Mouse (Mus musculus): ENCODE data around the gene Zfp39. TPM values are rescaled to one million over a fixed set of nuclear protein-coding genes. Genes with fewer than 3 reads are reported as not detected.

Gene Zfp39
- polyA plus RNA-seq, 1 experiment: 6.2 TPM

- no peak overlapping the region for H3K27ac ChIP-seq (ENCODE audit: insufficient read depth, low read length)
- no peaks in the 10 kb centered on the region for H3K4me1 ChIP-seq (ENCODE audit: control insufficient read depth, insufficient read depth, low read length)
- no peak overlapping the region for H3K4me3 ChIP-seq (ENCODE audit: insufficient read depth, low read length)
- TF ChIP-seq POLR2A (IDR thresholded peaks at IDR 0.05; ENCODE audit: low read depth, low read length) (no peak), CTCF (IDR thresholded peaks at IDR 0.05; ENCODE audit: borderline replicate concordance, insufficient read depth, low read length) (no peak)
Observed at GRCm38 (mm10) chr11:58926651-58927050, 22.6 kb upstream of the Zfp39 start.

- TF ChIP-seq POLR2A (IDR thresholded peaks at IDR 0.05; ENCODE audit: low read depth, low read length): no peak
- no peak for TF ChIP-seq CTCF (IDR thresholded peaks at IDR 0.05; ENCODE audit: borderline replicate concordance, insufficient read depth, low read length)
Observed at GRCm38 (mm10) chr11:58922420-58922819, 18.4 kb upstream of the Zfp39 start.

GRCm38 (mm10) chr11:58918759-58919158 is 14.7 kb upstream of the Zfp39 start:
- H3K4me1 ChIP-seq (ENCODE audit: control insufficient read depth, insufficient read depth, low read length): no peaks in the 10 kb centered on the region
- H3K4me3 ChIP-seq (ENCODE audit: insufficient read depth, low read length): no peak overlapping the region
- TF ChIP-seq CTCF (IDR thresholded peaks at IDR 0.05; ENCODE audit: borderline replicate concordance, insufficient read depth, low read length) (no peak), POLR2A (IDR thresholded peaks at IDR 0.05; ENCODE audit: low read depth, low read length) (no peak)
- no peak overlapping the region for H3K27ac ChIP-seq (ENCODE audit: insufficient read depth, low read length)

More at GRCm38 (mm10) chr11:58922420-58922819, 18.4 kb upstream of the Zfp39 start:
- Histone ChIP-seq H3K27ac (ENCODE audit: insufficient read depth, low read length) (no peak overlapping the region), H3K4me1 (ENCODE audit: control insufficient read depth, insufficient read depth, low read length) (no peaks in the 10 kb centered on the region), H3K4me3 (ENCODE audit: insufficient read depth, low read length) (no peak overlapping the region)

GRCm38 (mm10) chr11:58917745-58918366 is 13.8 kb upstream of the Zfp39 start, which contains the start of gene Btnl10:
TSS of gene Btnl10 (plus strand) at chr11:58917908.
- Histone ChIP-seq H3K4me1 (ENCODE audit: control insufficient read depth, insufficient read depth, low read length) (no peaks in the 10 kb centered on the region), H3K27ac (ENCODE audit: insufficient read depth, low read length) (no peak within 1 kb of the TSS), H3K4me3 (ENCODE audit: insufficient read depth, low read length) (no peak within 1 kb of the TSS)
- TF ChIP-seq CTCF (IDR thresholded peaks at IDR 0.05; ENCODE audit: borderline replicate concordance, insufficient read depth, low read length): no peak
- no peak for TF ChIP-seq POLR2A (IDR thresholded peaks at IDR 0.05; ENCODE audit: low read depth, low read length)

GRCm38 (mm10) chr11:58916879-58917744 is 13.1 kb upstream of the Zfp39 start:
- TF ChIP-seq POLR2A (IDR thresholded peaks at IDR 0.05; ENCODE audit: low read depth, low read length) (no peak), CTCF (IDR thresholded peaks at IDR 0.05; ENCODE audit: borderline replicate concordance, insufficient read depth, low read length) (no peak)
- Histone ChIP-seq H3K4me3 (ENCODE audit: insufficient read depth, low read length) (no peak overlapping the region), H3K4me1 (ENCODE audit: control insufficient read depth, insufficient read depth, low read length) (no peaks in the 10 kb centered on the region), H3K27ac (ENCODE audit: insufficient read depth, low read length) (no peak overlapping the region)

GRCm38 (mm10) chr11:58914461-58915028 is 10.5 kb upstream of the Zfp39 start:
- Histone ChIP-seq H3K27ac (ENCODE audit: insufficient read depth, low read length) (no peak overlapping the region), H3K4me3 (ENCODE audit: insufficient read depth, low read length) (no peak overlapping the region), H3K4me1 (ENCODE audit: control insufficient read depth, insufficient read depth, low read length) (no peaks in the 10 kb centered on the region)
- TF ChIP-seq POLR2A (IDR thresholded peaks at IDR 0.05; ENCODE audit: low read depth, low read length) (no peak), CTCF (IDR thresholded peaks at IDR 0.05; ENCODE audit: borderline replicate concordance, insufficient read depth, low read length) (no peak)

- Histone ChIP-seq H3K4me1 (ENCODE audit: control insufficient read depth, insufficient read depth, low read length) (no peaks in the 10 kb centered on the region), H3K27ac (ENCODE audit: insufficient read depth, low read length) (no peak overlapping the region), H3K4me3 (ENCODE audit: insufficient read depth, low read length) (no peak overlapping the region)
- TF ChIP-seq POLR2A (IDR thresholded peaks at IDR 0.05; ENCODE audit: low read depth, low read length) (no peak), CTCF (IDR thresholded peaks at IDR 0.05; ENCODE audit: borderline replicate concordance, insufficient read depth, low read length) (no peak)
Observed at GRCm38 (mm10) chr11:58913776-58914175, 9.8 kb upstream of the Zfp39 start.

GRCm38 (mm10) chr11:58904838-58905237 is 813 bp upstream of the Zfp39 start:
- no peak overlapping the region for H3K27ac ChIP-seq (ENCODE audit: insufficient read depth, low read length)
- no peak overlapping the region for H3K4me3 ChIP-seq (ENCODE audit: insufficient read depth, low read length)
- TF ChIP-seq CTCF (IDR thresholded peaks at IDR 0.05; ENCODE audit: borderline replicate concordance, insufficient read depth, low read length): no peak
- no peak for TF ChIP-seq POLR2A (IDR thresholded peaks at IDR 0.05; ENCODE audit: low read depth, low read length)
- peaks cover 3% of the 10 kb centered on the region; the same call in 1 of the 2 replicates for H3K4me1 ChIP-seq (ENCODE audit: control insufficient read depth, insufficient read depth, low read length)

- Histone ChIP-seq H3K27ac (ENCODE audit: insufficient read depth, low read length) (no peak overlapping the region), H3K4me1 (ENCODE audit: control insufficient read depth, insufficient read depth, low read length) (peaks cover 3% of the 10 kb centered on the region; the same call in 1 of the 2 replicates)
- TF ChIP-seq CTCF (IDR thresholded peaks at IDR 0.05; ENCODE audit: borderline replicate concordance, insufficient read depth, low read length) (no peak), POLR2A (IDR thresholded peaks at IDR 0.05; ENCODE audit: low read depth, low read length) (no peak)
Observed at GRCm38 (mm10) chr11:58904410-58904718, 339 bp upstream of the Zfp39 start.

GRCm38 (mm10) chr11:58901080-58901479 is 2.9 kb downstream of the Zfp39 start:
- H3K4me3 ChIP-seq (ENCODE audit: insufficient read depth, low read length): no peak overlapping the region
- H3K27ac ChIP-seq (ENCODE audit: insufficient read depth, low read length): no peak overlapping the region
- TF ChIP-seq POLR2A (IDR thresholded peaks at IDR 0.05; ENCODE audit: low read depth, low read length): no peak
- peaks cover 3% of the 10 kb centered on the region; the same call in 1 of the 2 replicates for H3K4me1 ChIP-seq (ENCODE audit: control insufficient read depth, insufficient read depth, low read length)

More at GRCm38 (mm10) chr11:58904410-58904718, 339 bp upstream of the Zfp39 start:
- peak overlapping the region; percentile 69 for H3K4me3 ChIP-seq (ENCODE audit: insufficient read depth, low read length)

All from embryonic fibroblast, embryonic 13.5 days (primary cell).